Mouse (Mus musculus): ENCODE measurements around the gene Lypd6b. TPM values are rescaled to one million over a fixed set of nuclear protein-coding genes. Genes with fewer than 3 reads are reported as not detected.

Gene Lypd6b
- polyA plus RNA-seq (2015; fragmentation: Nextera tagmentation; extraction: Ambion mirVana): not detected in 2 replicates

DNA sequence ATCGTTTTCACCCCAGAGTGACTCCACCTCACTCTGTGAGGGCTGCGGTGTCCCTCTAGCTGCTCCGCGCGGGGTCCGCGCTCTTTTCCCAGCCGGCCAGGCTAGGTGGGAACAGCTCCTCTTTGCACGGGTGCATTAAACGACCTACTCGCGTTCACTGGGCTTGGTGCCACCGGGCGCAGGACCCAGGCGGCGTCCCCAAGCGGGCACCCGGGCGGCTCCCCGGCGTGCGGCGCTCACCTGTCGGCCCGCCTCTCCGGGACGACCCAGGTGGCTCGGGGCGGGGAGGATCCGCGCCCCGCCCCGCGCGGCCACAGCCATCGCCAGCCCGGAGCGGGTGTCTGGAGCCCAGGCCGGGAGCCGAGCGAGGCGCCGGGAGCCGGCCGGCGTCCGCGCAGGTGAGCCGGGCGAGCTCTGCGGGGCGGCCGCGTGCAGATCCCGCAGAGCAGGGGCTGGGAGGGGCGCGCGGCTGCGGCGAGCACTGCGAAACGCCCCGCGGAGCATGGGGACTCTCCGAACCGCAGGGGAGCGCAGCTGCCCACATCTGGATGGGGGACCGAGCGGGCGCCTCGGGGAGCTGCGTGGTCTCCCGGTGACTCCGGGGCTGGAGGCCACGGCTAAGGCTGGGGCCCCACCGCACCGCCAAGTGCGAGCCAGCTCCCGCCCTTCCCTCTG, at the start of gene Lypd6b:
TSS of gene Lypd6b (plus strand) at position 313 of the 675 bp plus-strand sequence.
- ATAC-seq (ENCODE audit: insufficient read depth): no peak
- Histone ChIP-seq H3K9me3 (replicated peaks) (no peaks in the 10 kb centered on the region), H3K27me3 (peaks cover 63% of the 10 kb centered on the region), H3K4me1 (replicated peaks) (peaks cover 9% of the 10 kb centered on the region; the same call in 1 of the 2 replicates), H3K4me2 (peak within 1 kb of the TSS; percentile 65), H3K36me3 (replicated peaks) (no peaks in the 10 kb centered on the region), H3K27ac (replicated peaks) (no peak within 1 kb of the TSS), H3K4me3 (replicated peaks) (peak within 1 kb of the TSS; percentile 42), H3K9ac (no peak within 1 kb of the TSS)
- WGBS (ENCODE audit: insufficient replicate concordance): under 1% methylated on average over 79 of the region's 79 CpGs

DNA sequence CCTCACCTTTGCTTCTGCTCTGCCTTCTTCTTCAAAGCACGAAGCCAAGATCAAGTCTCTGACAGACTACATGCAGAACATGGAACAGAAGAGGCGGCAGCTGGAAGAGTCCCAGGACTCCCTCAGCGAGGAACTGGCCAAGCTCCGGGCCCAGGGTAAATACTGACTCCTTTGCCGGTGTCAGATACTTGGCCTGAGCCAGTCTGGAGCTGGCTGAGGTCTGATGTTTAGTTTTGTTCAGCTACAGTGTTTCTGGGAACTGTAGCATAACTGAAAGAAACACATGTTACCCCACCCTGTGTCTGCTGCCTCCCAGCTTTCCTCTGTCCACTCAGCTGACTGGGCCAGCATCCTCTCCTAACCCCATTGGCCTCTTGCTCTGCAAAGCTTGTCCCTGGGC, 48.4 kb upstream of the Lypd6b start:
- H3K36me3 ChIP-seq (replicated peaks): no peaks in the 10 kb centered on the region
- no peaks in the 10 kb centered on the region for H3K9me3 ChIP-seq (replicated peaks)
- H3K4me3 ChIP-seq (replicated peaks): no peak overlapping the region
- no peak overlapping the region for H3K9ac ChIP-seq
- no peak overlapping the region for H3K4me2 ChIP-seq
- no peak for ATAC-seq (ENCODE audit: insufficient read depth)
- no peaks in the 10 kb centered on the region for H3K27me3 ChIP-seq
- WGBS (ENCODE audit: insufficient replicate concordance): 72% methylated on average over 5 of the region's 5 CpGs
- H3K27ac ChIP-seq (replicated peaks): no peak overlapping the region
- H3K4me1 ChIP-seq (replicated peaks): 0 out of 2 replicates have a peak, but pooled peaks cover under 1% of the 10 kb centered on the region

DNA sequence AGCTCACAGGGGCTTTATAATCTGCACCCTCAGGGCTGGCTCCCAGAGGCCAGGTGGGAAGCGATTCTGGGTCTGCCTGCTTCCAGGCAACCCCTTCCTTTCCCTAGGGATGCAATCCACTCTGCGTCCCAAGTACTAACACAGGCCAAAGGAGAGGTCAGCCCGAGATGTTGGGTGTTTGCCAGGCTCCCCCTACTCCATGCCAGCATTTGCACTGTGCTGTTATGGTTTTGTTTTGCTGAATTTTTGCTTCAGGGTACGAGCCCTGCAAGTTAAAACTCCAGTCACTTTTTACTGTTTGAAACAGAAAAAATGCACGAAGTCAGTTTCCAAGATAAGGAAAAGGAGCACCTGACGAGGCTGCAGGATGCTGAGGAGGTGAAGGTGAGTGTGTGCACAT, 46.5 kb upstream of the Lypd6b start:
- H3K4me3 ChIP-seq (replicated peaks): no peak overlapping the region
- H3K4me1 ChIP-seq (replicated peaks): 0 out of 2 replicates have a peak, but pooled peaks cover 2% of the 10 kb centered on the region
- no peak for ATAC-seq (ENCODE audit: insufficient read depth)
- H3K27me3 ChIP-seq: no peaks in the 10 kb centered on the region
- 56% methylated on average over 6 of the region's 6 CpGs for WGBS (ENCODE audit: insufficient replicate concordance)
- no peaks in the 10 kb centered on the region for H3K36me3 ChIP-seq (replicated peaks)
- H3K9ac ChIP-seq: no peak overlapping the region
- H3K9me3 ChIP-seq (replicated peaks): no peaks in the 10 kb centered on the region
- H3K4me2 ChIP-seq: no peak overlapping the region
- no peak overlapping the region for H3K27ac ChIP-seq (replicated peaks)

DNA sequence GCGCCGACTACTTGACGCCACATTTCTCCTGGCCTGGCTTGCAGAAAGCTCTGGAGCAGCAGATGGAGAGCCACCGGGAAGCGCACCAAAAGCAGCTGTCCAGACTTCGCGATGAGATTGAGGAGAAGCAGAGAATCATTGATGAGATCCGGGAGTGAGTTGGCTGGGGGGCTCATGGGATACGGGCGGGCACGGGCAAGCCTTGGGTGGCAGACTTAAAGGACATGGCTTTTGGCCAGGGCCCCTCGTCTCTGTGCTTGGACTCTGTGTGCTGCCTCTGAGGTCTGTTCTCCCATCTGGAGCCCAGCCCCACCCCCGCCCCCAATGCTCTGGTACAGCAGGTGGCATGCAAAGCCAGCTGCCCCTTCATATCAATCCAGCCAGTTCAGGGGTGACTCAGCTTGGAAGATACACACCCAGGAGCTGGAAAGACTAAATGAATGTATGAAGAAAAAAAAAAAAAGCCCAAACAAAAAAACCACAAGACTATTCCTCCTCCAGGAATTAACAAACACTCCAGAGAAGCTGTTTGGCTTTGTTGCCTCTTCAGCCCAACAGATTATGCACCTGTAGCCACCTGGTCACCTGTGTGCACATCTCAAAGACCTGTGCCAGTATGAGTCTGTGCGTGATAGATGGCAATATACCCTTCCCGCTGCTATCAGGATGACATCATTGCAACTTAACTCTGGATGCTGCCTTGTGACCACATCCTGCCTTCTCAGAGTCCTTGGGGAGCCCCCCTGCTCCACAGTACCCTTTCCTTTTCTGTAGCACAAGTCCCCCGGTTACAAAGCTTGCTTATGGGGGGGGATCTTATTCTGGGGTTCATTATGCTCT, 45.4 kb upstream of the Lypd6b start:
- H3K9ac ChIP-seq: no peak overlapping the region
- H3K4me3 ChIP-seq (replicated peaks): no peak overlapping the region
- no peak for ATAC-seq (ENCODE audit: insufficient read depth)
- no peaks in the 10 kb centered on the region for H3K27me3 ChIP-seq
- 0 out of 2 replicates have a peak, but pooled peaks cover 2% of the 10 kb centered on the region for H3K4me1 ChIP-seq (replicated peaks)
- 54% methylated on average over 16 of the region's 16 CpGs for WGBS (ENCODE audit: insufficient replicate concordance)
- H3K27ac ChIP-seq (replicated peaks): no peak overlapping the region
- H3K4me2 ChIP-seq: no peak overlapping the region
- no peaks in the 10 kb centered on the region for H3K36me3 ChIP-seq (replicated peaks)
- H3K9me3 ChIP-seq (replicated peaks): no peaks in the 10 kb centered on the region

DNA sequence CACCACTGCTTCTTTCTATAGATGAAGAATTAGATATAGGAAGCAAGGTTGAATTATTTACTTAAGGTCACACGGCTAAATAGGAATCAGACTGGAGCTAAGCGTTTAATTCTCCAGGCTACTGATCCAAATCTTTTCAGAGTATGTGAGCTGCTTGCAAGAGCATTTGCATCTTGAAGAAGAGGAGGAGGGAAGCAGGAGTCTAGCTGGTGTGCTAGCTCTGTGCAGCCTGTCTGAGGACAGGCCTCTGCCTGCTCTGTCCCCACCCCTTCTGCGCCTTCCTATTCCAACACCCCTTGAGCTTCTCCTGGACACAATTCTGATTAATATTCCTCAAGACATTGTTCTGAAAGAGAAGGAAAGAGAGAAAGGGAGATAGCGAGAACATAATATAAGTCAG, 44.6 kb upstream of the Lypd6b start:
- no peak overlapping the region for H3K4me2 ChIP-seq
- H3K9me3 ChIP-seq (replicated peaks): no peaks in the 10 kb centered on the region
- no peak overlapping the region for H3K9ac ChIP-seq
- no peak overlapping the region for H3K4me3 ChIP-seq (replicated peaks)
- no peaks in the 10 kb centered on the region for H3K36me3 ChIP-seq (replicated peaks)
- WGBS (ENCODE audit: insufficient replicate concordance): 54% methylated on average over 4 of the region's 4 CpGs
- 0 out of 2 replicates have a peak, but pooled peaks cover 2% of the 10 kb centered on the region for H3K4me1 ChIP-seq (replicated peaks)
- H3K27me3 ChIP-seq: no peaks in the 10 kb centered on the region
- ATAC-seq (ENCODE audit: insufficient read depth): no peak
- no peak overlapping the region for H3K27ac ChIP-seq (replicated peaks)

DNA sequence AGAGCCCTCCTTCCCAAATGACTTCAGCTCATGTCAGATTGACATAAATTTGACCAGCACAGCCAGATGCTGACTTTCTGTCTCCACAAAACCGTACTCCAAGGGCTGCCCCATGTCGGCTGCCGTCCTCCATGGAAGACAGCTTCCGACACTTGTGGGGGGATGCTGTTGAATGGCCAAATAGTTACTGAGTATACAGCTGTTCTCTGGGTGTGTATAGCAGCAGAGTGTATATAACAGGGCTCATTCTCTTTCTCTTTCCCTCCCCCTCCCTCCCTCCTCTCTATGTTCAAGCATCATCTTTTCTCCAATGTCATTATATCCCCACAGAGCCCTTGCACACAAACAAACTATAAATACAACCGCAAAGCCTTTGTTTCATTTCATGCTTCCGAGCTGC, 43.7 kb upstream of the Lypd6b start:
- WGBS (ENCODE audit: insufficient replicate concordance): 49% methylated on average over 6 of the region's 6 CpGs

DNA sequence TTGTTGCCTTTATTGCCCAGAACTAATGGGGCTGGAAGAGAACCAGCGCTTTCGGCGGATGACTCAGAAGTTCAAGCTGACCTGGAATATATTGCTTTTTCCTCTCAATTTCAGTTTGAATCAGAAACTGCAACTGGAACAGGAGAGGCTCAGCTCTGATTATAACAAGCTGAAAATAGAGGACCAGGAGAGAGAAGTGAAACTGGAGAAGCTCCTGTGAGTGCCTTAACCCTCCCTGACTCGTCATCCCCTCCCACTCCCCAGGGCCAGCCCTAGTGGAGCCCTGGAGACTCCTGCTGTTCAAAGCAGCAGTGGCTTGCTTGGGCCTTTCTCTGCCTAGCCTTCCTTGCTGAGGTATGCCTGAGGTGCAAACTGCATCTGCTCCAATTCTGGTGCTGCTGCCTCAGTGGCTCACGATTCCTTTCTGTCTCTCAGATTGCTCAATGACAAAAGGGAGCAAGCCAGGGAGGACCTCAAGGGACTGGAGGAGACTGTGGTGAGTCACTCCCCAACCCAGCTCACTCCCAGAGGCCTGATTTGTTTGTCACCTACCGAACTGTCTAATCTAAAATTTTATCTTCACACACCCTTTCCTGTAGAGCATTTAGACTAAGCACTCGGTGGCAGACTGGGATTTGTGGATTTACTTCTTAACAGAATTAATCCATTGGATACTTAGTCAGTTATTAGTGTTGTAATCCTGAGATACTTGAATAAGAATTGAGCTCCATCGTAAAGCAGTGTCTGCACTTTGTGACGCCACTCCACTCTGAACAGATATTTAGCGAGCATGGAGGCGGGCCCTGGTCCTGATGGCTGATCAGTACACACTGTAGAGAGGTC, 43.0 kb upstream of the Lypd6b start:
- Histone ChIP-seq H3K9me3 (replicated peaks) (no peaks in the 10 kb centered on the region), H3K9ac (no peak overlapping the region), H3K4me3 (replicated peaks) (no peak overlapping the region), H3K4me2 (no peak overlapping the region), H3K4me1 (replicated peaks) (0 out of 2 replicates have a peak, but pooled peaks cover 2% of the 10 kb centered on the region), H3K27me3 (no peaks in the 10 kb centered on the region), H3K27ac (replicated peaks) (0 out of 2 replicates have a peak overlapping the region, but pooled peaks have one; percentile 10), H3K36me3 (replicated peaks) (no peaks in the 10 kb centered on the region)
- ATAC-seq (ENCODE audit: insufficient read depth): peak; percentile 28; the same call in 1 of the 2 replicates
- WGBS (ENCODE audit: insufficient replicate concordance): 44% methylated on average over 11 of the region's 11 CpGs

More for the DNA sequence above, 43.7 kb upstream of the Lypd6b start:
- Histone ChIP-seq H3K4me3 (replicated peaks) (no peak overlapping the region), H3K9me3 (replicated peaks) (no peaks in the 10 kb centered on the region), H3K4me1 (replicated peaks) (0 out of 2 replicates have a peak, but pooled peaks cover 2% of the 10 kb centered on the region), H3K36me3 (replicated peaks) (no peaks in the 10 kb centered on the region), H3K27me3 (no peaks in the 10 kb centered on the region), H3K27ac (replicated peaks) (0 out of 2 replicates have a peak overlapping the region, but pooled peaks have one; percentile 10), H3K4me2 (no peak overlapping the region), H3K9ac (no peak overlapping the region)
- no peak for ATAC-seq (ENCODE audit: insufficient read depth)

DNA sequence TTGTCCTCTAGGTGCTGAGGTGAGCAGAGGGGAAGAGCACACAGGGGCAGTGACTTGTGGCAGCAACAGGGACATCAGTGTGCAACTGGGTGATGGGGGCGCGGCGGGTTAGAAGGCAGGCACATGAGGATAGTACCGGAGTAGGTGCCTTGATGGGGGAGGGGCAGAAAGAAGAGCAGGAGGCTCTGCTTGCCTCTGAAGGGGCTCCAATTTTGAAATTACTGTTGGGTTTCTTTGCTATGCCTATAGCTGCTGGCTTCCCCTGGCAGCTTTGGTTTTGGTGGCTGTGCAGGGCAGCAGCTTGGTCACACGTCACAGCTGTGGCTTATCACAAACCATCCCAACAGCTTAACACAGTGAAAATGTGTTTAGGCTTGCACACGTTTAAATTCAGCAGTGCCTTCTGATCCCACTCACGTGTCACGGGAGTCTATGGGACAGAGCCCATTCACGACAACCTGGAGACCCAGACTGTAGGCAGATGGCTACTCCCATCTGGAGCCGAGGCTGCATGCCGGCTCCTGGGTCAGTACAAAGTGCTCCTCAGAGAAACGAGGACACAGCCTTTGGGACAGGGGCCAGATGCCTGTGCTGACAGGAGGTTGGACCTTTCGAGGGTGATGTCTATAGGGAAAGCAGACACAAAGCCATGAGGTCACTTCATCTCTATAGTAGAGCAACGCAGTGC, 42.2 kb upstream of the Lypd6b start:
- no peak for ATAC-seq (ENCODE audit: insufficient read depth)
- Histone ChIP-seq H3K36me3 (replicated peaks) (no peaks in the 10 kb centered on the region), H3K27ac (replicated peaks) (no peak overlapping the region), H3K4me3 (replicated peaks) (no peak overlapping the region), H3K4me1 (replicated peaks) (0 out of 2 replicates have a peak, but pooled peaks cover 2% of the 10 kb centered on the region), H3K9ac (no peak overlapping the region), H3K27me3 (no peaks in the 10 kb centered on the region), H3K9me3 (replicated peaks) (no peaks in the 10 kb centered on the region), H3K4me2 (no peak overlapping the region)
- WGBS (ENCODE audit: insufficient replicate concordance): 64% methylated on average over 14 of the region's 14 CpGs

DNA sequence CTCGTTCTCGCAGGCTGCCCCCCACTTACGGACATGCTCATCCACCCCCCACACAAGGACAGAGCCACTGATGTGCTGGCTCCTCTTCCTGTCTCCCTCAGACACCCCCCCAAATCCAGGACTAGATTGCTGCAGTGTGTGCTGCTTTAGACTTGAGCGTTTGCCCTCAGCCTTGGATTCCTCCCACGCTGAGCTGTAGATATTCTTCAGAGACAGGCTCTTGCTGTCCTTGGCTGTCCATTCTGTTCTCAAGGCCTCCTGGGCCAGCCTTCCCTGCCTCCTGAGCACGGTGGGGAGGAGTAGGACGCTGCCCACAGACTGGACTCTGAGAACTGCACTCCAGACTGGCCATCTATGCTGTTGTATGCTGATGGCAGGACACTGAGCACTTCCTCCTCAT, 40.5 kb upstream of the Lypd6b start:
- no peak overlapping the region for H3K4me3 ChIP-seq (replicated peaks)
- H3K27me3 ChIP-seq: no peaks in the 10 kb centered on the region
- H3K36me3 ChIP-seq (replicated peaks): no peaks in the 10 kb centered on the region
- H3K4me1 ChIP-seq (replicated peaks): 0 out of 2 replicates have a peak, but pooled peaks cover 2% of the 10 kb centered on the region
- H3K27ac ChIP-seq (replicated peaks): no peak overlapping the region
- 57% methylated on average over 7 of the region's 7 CpGs for WGBS (ENCODE audit: insufficient replicate concordance)
- no peak overlapping the region for H3K4me2 ChIP-seq
- ATAC-seq (ENCODE audit: insufficient read depth): no peak
- no peaks in the 10 kb centered on the region for H3K9me3 ChIP-seq (replicated peaks)
- H3K9ac ChIP-seq: no peak overlapping the region

DNA sequence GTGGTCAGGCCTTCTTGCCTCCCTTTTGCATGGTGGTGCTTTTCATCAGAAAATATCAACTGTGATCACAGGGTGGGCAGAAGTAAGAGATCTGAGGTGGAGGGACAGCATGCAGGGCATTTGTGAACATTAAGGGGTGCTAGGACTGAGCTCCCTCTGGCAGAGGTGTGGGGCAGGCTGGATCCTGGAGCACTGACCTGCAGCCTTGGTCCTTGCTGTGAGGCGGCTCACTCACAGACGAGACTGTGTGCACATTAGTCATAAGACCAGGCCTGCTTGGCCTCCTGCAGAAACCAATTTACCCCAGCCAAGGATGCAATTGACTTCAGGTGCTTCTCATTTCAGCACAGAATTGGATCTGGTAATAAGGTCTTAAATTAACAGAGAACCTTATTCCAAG, 39.8 kb upstream of the Lypd6b start:
- WGBS (ENCODE audit: insufficient replicate concordance): 81% methylated on average over 2 of the region's 2 CpGs

More for the DNA sequence above, 39.8 kb upstream of the Lypd6b start:
- Histone ChIP-seq H3K4me2 (no peak overlapping the region), H3K36me3 (replicated peaks) (no peaks in the 10 kb centered on the region), H3K9me3 (replicated peaks) (no peaks in the 10 kb centered on the region), H3K27me3 (no peaks in the 10 kb centered on the region), H3K4me3 (replicated peaks) (no peak overlapping the region), H3K27ac (replicated peaks) (no peak overlapping the region), H3K9ac (no peak overlapping the region), H3K4me1 (replicated peaks) (0 out of 2 replicates have a peak, but pooled peaks cover 2% of the 10 kb centered on the region)
- ATAC-seq (ENCODE audit: insufficient read depth): no peak
